Mouse (Mus musculus) limb, embryonic 14.5 days (tissue): ENCODE results near the gene Ahcy. TPM values are rescaled to one million over a fixed set of nuclear protein-coding genes. Genes with fewer than 3 reads are reported as not detected.

Source experiments
- ATAC-seq: fragments of 200-750 bp; cut with Nextera tagmentation; 2 replicates; pipeline ENCODE4 v1.8.0; 2017; ENCODE audit warnings: low read depth, moderate number of reproducible peaks, moderate TSS enrichment; ENCODE audit not compliant: low FRiP score
- DNase-seq: peaks from one replicate; pipeline ENCODE4 v3.0.0-alpha.2; 2015; ENCODE audit warnings: low spot score
- H3K27ac ChIP-seq: fragments of 300-500 bp; sonication (generic); replicated peaks from 2 replicates; pipeline ENCODE4 v1.5.1; 2014; ENCODE audit warnings: low read depth, mild to moderate bottlenecking, low read length, moderate library complexity, mixed read lengths
- H3K27me3 ChIP-seq: fragments of 300-500 bp; sonication (generic); 2 replicates; pipeline ENCODE4 v1.6.1; 2014; ENCODE audit warnings: low read length, mixed read lengths; ENCODE audit not compliant: control insufficient read depth, insufficient read depth
- H3K36me3 ChIP-seq: fragments of 300-500 bp; sonication (generic); 2 replicates; pipeline ENCODE4 v1.6.1; 2014; ENCODE audit warnings: mild to moderate bottlenecking, low read length, moderate library complexity, mixed read lengths; ENCODE audit not compliant: control insufficient read depth, insufficient read depth
- H3K4me1 ChIP-seq: fragments of 300-500 bp; sonication (generic); 2 replicates; pipeline ENCODE4 v1.6.1; 2014; ENCODE audit warnings: antibody characterized with exemption, low read length, mixed read lengths; ENCODE audit not compliant: control insufficient read depth, insufficient read depth
- H3K4me2 ChIP-seq: fragments of 300-500 bp; sonication (generic); replicated peaks from 2 replicates; pipeline ENCODE4 v1.6.1; 2014; ENCODE audit warnings: low read depth, mild to moderate bottlenecking, low read length, moderate library complexity; ENCODE audit not compliant: severe bottlenecking
- H3K4me3 ChIP-seq: fragments of 300-500 bp; sonication (generic); replicated peaks from 2 replicates; pipeline ENCODE4 v1.5.1; 2014; ENCODE audit warnings: low read length
- H3K9ac ChIP-seq: fragments of 300-500 bp; sonication (generic); 2 replicates; pipeline ENCODE4 v1.6.1; 2014; ENCODE audit warnings: mild to moderate bottlenecking, low read depth, low read length, moderate library complexity; ENCODE audit not compliant: severe bottlenecking
- H3K9me3 ChIP-seq: fragments of 300-500 bp; sonication (generic); 2 replicates; pipeline ENCODE4 v1.6.1; 2016; ENCODE audit warnings: low read length; ENCODE audit not compliant: control insufficient read depth
- POLR2A ChIP-seq: fragments of 200-500 bp; IDR thresholded peaks from 2 replicates; pipeline ENCODE4 v1.8.0; 2012; ENCODE audit warnings: inconsistent platforms, mild to moderate bottlenecking, moderate library complexity, borderline replicate concordance; ENCODE audit not compliant: insufficient read depth, insufficient read length; ENCODE audit errors: extremely low read depth
- WGBS: fragments of 180-500 bp; shearing (Covaris S2); extraction: QIAGEN DNeasy Blood & Tissue Kit; methylation state at CpG from one replicate; pipeline ENCODE4 v1.1.7; 2014; 5-methylcytosine and 5-hydroxymethylcytosine counted together
- polyA plus RNA-seq, 2 experiments: library from polyadenylated mRNA; depleted of rRNA in 1 of 2; stranded (reverse) in 1 of 2; unstranded in 1 of 2; fragments of >200 nt; fragmentation: Nextera tagmentation in 1 of 2; extraction: Ambion mirVana in 1 of 2; gene quantifications; 2 replicates each; pipeline versions ENCODE4 v1.2.1 to v1.2.3; 2012 to 2014

Ahcy gene
- polyA plus RNA-seq, 2 experiments = 70.5 to 123 TPM

DNA sequence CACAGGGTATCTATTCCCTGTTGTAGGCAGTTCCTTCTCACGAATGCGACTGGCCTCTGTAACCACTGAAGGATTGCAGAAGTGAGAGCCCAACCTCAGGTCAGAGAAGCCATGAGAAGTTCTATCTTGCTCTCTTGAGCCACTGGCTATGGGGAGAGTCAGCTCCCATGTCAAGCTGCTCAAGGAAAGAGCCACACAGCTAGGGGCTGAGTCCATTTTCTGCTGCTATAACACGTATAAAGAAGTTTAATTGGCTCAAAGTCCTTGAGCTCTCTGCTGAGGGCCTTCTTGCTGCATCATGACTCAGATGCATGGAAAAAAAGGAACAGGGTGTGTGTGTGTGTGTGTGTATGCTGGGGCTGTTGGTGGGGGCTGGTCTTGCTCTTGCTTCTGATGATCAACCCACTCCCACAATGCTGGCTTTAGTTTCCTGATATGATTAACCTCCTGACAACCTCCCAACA, 26.5 kb upstream of the Ahcy start:
- no peak overlapping the region for H3K9ac ChIP-seq
- H3K4me3 ChIP-seq = no peak overlapping the region
- H3K4me1 ChIP-seq = no peaks in the 10 kb centered on the region
- 65% methylated on average over 3 of the region's 3 CpGs for WGBS
- ATAC-seq (no peak), DNase-seq (no peak)
- no peaks in the 10 kb centered on the region for H3K9me3 ChIP-seq
- H3K4me2 ChIP-seq = no peak overlapping the region
- H3K36me3 ChIP-seq = no peaks in the 10 kb centered on the region
- H3K27ac ChIP-seq = no peak overlapping the region
- H3K27me3 ChIP-seq = no peaks in the 10 kb centered on the region
- no peak for TF ChIP-seq POLR2A

DNA sequence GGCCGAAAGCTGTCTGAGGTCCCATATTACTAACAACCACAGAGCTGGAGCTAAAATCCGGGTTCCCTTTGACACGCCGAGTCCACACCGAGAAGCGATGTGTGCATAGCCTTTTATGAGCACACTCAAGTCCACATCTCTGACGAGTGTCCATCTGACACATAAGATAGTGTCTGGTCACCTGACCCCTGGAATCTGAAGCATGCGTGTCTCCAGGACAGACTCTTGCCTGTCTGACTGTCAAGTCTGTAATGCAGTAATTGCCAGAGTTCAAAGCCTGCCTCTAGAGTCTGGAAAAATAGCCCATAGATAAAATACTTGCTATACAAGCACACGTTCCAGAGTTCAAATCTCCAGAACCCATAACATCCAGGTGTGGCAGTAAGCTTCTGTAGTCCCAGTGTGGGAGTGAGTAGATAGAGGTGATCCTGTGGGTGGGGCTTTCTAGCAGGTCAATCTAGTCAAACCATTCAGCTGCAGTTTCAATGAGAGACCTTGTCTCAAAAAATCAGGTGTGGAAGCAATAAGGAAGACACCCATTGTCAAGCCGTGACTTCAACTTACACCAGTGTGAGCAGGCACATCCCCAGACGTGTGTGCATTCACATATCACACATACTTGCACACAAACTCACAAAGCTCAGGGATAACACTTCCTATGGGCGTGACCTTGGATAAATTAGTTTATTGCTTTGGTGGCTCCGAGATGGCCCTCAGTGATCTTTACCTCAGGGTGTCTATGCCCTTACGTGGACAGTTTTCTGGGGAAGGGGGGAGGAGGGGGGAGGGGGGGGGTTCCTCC, 25.9 kb upstream of the Ahcy start:
- no peak for DNase-seq
- H3K27me3 ChIP-seq = no peaks in the 10 kb centered on the region
- H3K4me2 ChIP-seq = no peak overlapping the region
- H3K36me3 ChIP-seq = no peaks in the 10 kb centered on the region
- H3K27ac ChIP-seq = no peak overlapping the region
- H3K4me1 ChIP-seq = no peaks in the 10 kb centered on the region
- no peaks in the 10 kb centered on the region for H3K9me3 ChIP-seq
- WGBS = 75% methylated on average over 13 of the region's 14 CpGs
- no peak overlapping the region for H3K4me3 ChIP-seq
- no peak for TF ChIP-seq POLR2A
- ATAC-seq = no peak
- no peak overlapping the region for H3K9ac ChIP-seq

DNA sequence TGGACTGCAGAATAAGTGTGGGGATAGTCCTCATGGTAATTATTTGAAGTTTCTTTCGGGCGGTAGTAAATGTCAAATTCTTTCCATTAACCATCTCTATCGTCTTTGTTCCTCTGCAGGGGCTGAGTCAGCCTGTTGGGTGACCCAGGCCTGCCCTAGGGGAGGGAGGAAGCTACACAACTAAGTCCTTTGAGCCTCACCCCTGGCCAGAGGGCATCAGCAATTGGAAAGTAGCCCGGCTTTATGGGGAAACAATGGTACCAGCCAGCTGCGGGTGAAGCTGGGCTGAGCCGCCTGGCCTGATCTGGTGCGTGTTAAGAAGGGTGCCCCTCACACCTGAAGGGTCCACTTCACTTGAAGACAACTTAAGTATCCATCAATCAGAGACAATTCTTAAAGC, 25.1 kb upstream of the Ahcy start:
- no peaks in the 10 kb centered on the region for H3K9me3 ChIP-seq
- no peaks in the 10 kb centered on the region for H3K27me3 ChIP-seq
- H3K4me3 ChIP-seq = no peak overlapping the region
- no peak overlapping the region for H3K27ac ChIP-seq
- H3K9ac ChIP-seq = no peak overlapping the region
- no peak for DNase-seq
- H3K4me2 ChIP-seq = no peak overlapping the region
- no peaks in the 10 kb centered on the region for H3K36me3 ChIP-seq
- WGBS = 76% methylated on average over 7 of the region's 7 CpGs
- no peak for ATAC-seq
- TF ChIP-seq POLR2A = no peak
- no peaks in the 10 kb centered on the region for H3K4me1 ChIP-seq

DNA sequence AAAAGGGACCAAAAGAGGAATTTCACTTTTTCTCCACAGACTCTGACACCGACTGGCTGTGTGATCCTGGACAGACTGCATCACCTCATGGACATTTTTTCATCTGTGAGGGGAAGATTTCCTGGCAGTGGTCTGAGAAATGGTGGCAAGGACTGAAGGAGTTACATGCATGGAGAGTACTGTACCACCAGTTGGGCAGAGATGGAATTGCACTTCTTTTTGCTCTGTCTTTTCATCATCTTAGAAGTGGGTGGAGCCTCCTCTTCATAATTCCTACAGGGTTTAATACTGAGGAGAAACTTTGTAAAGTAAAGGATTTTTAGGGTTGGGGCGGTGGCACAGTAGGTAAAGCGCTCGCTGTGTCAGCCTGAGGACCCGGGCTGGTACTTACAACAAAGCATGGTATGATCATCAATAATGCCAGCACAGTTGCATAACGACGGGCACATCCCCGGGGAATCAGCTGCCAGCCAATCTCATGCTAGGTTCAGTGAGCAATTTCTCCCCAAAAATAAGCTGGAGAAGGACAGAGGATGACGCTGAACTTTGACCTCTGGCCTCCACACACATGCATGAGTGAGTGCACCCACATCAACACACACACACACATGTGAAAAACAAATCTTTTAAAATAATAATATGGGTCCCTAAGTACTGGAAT, 24.6 kb upstream of the Ahcy start:
- no peaks in the 10 kb centered on the region for H3K9me3 ChIP-seq

DNA sequence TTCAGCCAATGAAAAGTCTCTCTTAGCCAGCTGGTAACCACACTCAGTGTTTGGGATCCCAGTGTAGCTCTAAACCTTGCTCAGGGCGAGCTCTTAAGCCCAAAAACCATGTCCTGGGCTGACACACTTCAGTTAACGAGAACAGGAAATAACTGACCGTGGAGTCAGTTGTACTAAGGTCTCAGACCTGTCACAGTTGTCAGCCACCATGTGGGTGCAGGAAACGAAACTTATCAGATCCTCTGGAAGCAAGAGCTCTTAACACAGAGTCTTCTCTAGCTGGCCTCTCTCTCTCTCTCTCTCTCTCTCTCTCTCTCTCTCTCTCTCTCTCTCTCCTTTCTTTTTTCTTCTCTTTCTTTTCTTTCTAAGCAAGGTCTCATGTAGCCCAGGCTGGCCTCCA, 19.1 kb upstream of the Ahcy start:
- no peak overlapping the region for H3K27ac ChIP-seq
- no peaks in the 10 kb centered on the region for H3K27me3 ChIP-seq
- no peaks in the 10 kb centered on the region for H3K36me3 ChIP-seq
- TF ChIP-seq POLR2A = no peak
- no peak overlapping the region for H3K4me2 ChIP-seq
- no peaks in the 10 kb centered on the region for H3K9me3 ChIP-seq
- no peak for DNase-seq
- no peak for ATAC-seq
- no peak overlapping the region for H3K9ac ChIP-seq
- no peak overlapping the region for H3K4me3 ChIP-seq
- 34% methylated on average over 4 of the region's 4 CpGs for WGBS
- H3K4me1 ChIP-seq = no peaks in the 10 kb centered on the region

More for the DNA sequence above, 24.6 kb upstream of the Ahcy start:
- no peak for ATAC-seq
- TF ChIP-seq POLR2A = no peak
- Histone ChIP-seq H3K36me3 (no peaks in the 10 kb centered on the region), H3K27me3 (no peaks in the 10 kb centered on the region), H3K4me2 (no peak overlapping the region), H3K9ac (no peak overlapping the region), H3K4me1 (no peaks in the 10 kb centered on the region), H3K4me3 (no peak overlapping the region), H3K27ac (no peak overlapping the region)
- 85% methylated on average over 9 of the region's 9 CpGs for WGBS
- no peak for DNase-seq
